Mouse (Mus musculus) MEL (cell line): ENCODE measurements at regions not wholly inside any gene's neighbourhood (a gene's known extent, or its start where the extent isn't known, plus 50 kb on each side); places are given as distances from the start of the nearest gene placed in this dataset.

Experiments
- DNase-seq: peaks from one replicate; pipeline ENCODE4 v3.0.0; 2011; ENCODE audit warnings: low read depth, low spot score
- H3K27ac ChIP-seq: 2 replicates; pipeline ENCODE4 v1.5.1; 2012; ENCODE audit warnings: low read depth, mild to moderate bottlenecking, control low read depth, low read length, moderate library complexity; ENCODE audit not compliant: control insufficient read depth
- H3K27me3 ChIP-seq, 2 experiments: fragments of 150-350 bp in 1 of 2; sonication (generic) in 1 of 2; 2 replicates each; pipeline ENCODE4 v1.6.1; 2012; ENCODE audit warnings: low read length in 2 of 2, mild to moderate bottlenecking in 2 of 2, improper control_type of control experiment in 1 of 2, moderate library complexity in 1 of 2; ENCODE audit not compliant: insufficient read depth in 2 of 2, control insufficient read depth in 1 of 2
- H3K36me3 ChIP-seq, 2 experiments: 2 replicates each; pipeline ENCODE4 v1.6.1; 2012 to 2014; ENCODE audit warnings: low read length in 2 of 2, improper control_type of control experiment in 1 of 2, inconsistent platforms in 1 of 2, mild to moderate bottlenecking in 1 of 2; ENCODE audit not compliant: insufficient read depth in 2 of 2, control insufficient read depth in 1 of 2
- H3K4me1 ChIP-seq, 2 experiments: fragments of 150-350 bp in 1 of 2; sonication (generic) in 1 of 2; 2 replicates each; pipeline ENCODE4 v1.6.1; 2012; ENCODE audit warnings: low read length in 2 of 2, improper control_type of control experiment in 1 of 2, mild to moderate bottlenecking in 1 of 2; ENCODE audit not compliant: insufficient read depth in 2 of 2, control insufficient read depth in 1 of 2
- H3K4me3 ChIP-seq, 2 experiments: fragments of 150-350 bp in 1 of 2; sonication (generic) in 1 of 2; 2 replicates each; pipeline ENCODE4 v1.5.1; 2012; ENCODE audit warnings: low read depth in 2 of 2, low read length in 2 of 2, mild to moderate bottlenecking in 2 of 2, moderate library complexity in 2 of 2, control low read depth in 1 of 2, improper control_type of control experiment in 1 of 2; ENCODE audit not compliant: control insufficient read depth in 1 of 2, insufficient read depth in 1 of 2
- H3K79me2 ChIP-seq: 2 replicates; pipeline ENCODE4 v1.6.1; 2012; ENCODE audit warnings: mild to moderate bottlenecking, low read length, moderate library complexity; ENCODE audit not compliant: control insufficient read depth, poor library complexity, insufficient read depth
- H3K9ac ChIP-seq: 2 replicates; pipeline ENCODE4 v1.6.1; 2012; ENCODE audit warnings: low read depth, mild to moderate bottlenecking, control low read depth, low read length, moderate library complexity; ENCODE audit not compliant: control insufficient read depth, poor library complexity, severe bottlenecking
- H3K9me3 ChIP-seq: fragments of 150-350 bp; sonication (generic); replicated peaks from 2 replicates; pipeline ENCODE4 v1.6.1; 2012; ENCODE audit warnings: mild to moderate bottlenecking, low read length, improper control_type of control experiment, moderate library complexity; ENCODE audit not compliant: insufficient read depth
- BHLHE40 ChIP-seq: IDR thresholded peaks from 2 replicates; pipeline ENCODE4 v1.6.1; 2012; ENCODE audit warnings: low read depth, mild to moderate bottlenecking, inconsistent platforms, low read length, improper control_type of control experiment, borderline replicate concordance
- CHD2 ChIP-seq: IDR thresholded peaks from 2 replicates; pipeline ENCODE4 v1.6.1; 2011; ENCODE audit warnings: low read length, improper control_type of control experiment
- CTCF ChIP-seq, 3 experiments: IDR thresholded peaks in 2 of 3; conservative IDR thresholded peaks in 1 of 3; 2 replicates each; pipeline ENCODE4 v1.5.1; 2011 to 2012; ENCODE audit warnings: low read length in 3 of 3, low read depth in 2 of 3, mild to moderate bottlenecking in 2 of 3, improper control_type of control experiment in 1 of 3, inconsistent platforms in 1 of 3, mixed read lengths in 1 of 3, moderate library complexity in 1 of 3; ENCODE audit not compliant: control insufficient read depth in 1 of 3, insufficient read depth in 1 of 3, poor library complexity in 1 of 3, severe bottlenecking in 1 of 3
- E2F4 ChIP-seq: IDR thresholded peaks from 2 replicates; pipeline ENCODE4 v1.6.1; 2011; ENCODE audit warnings: low read depth, low read length, improper control_type of control experiment, borderline replicate concordance
- EP300 ChIP-seq, 2 experiments: IDR thresholded peaks; 2 replicates each; pipeline ENCODE4 v1.6.1; 2011; ENCODE audit warnings: improper control_type of control experiment in 2 of 2, low read length in 2 of 2, low read depth in 1 of 2, mild to moderate bottlenecking in 1 of 2
- ETS1 ChIP-seq: IDR thresholded peaks from 2 replicates; pipeline ENCODE4 v1.6.1; 2012; ENCODE audit warnings: low read depth, mild to moderate bottlenecking, inconsistent platforms, low read length, improper control_type of control experiment, moderate library complexity
- JUND ChIP-seq: IDR thresholded peaks from 2 replicates; pipeline ENCODE4 v1.6.1; 2011; ENCODE audit warnings: low read depth, mild to moderate bottlenecking, improper control_type of control experiment, low read length
- KAT2A ChIP-seq: conservative IDR thresholded peaks from 2 replicates; pipeline ENCODE4 v1.6.1; 2012; ENCODE audit warnings: low read depth, low read length, improper control_type of control experiment, inconsistent platforms
- MAFK ChIP-seq: IDR thresholded peaks from 2 replicates; pipeline ENCODE4 v1.6.1; 2011; ENCODE audit warnings: low read depth, mild to moderate bottlenecking, low read length, improper control_type of control experiment, borderline replicate concordance
- MAX ChIP-seq: IDR thresholded peaks from 2 replicates; pipeline ENCODE4 v1.6.1; 2011; ENCODE audit warnings: low read length, improper control_type of control experiment
- MAZ ChIP-seq: IDR thresholded peaks from 2 replicates; pipeline ENCODE4 v1.6.1; 2012; ENCODE audit warnings: low read depth, mild to moderate bottlenecking, inconsistent platforms, low read length, improper control_type of control experiment
- MXI1 ChIP-seq: IDR thresholded peaks from 2 replicates; pipeline ENCODE4 v1.6.1; 2011; ENCODE audit warnings: mild to moderate bottlenecking, low read depth, low read length, improper control_type of control experiment
- NELFE ChIP-seq: IDR thresholded peaks from 2 replicates; pipeline ENCODE4 v1.6.1; 2011; ENCODE audit warnings: low read depth, low read length, improper control_type of control experiment
- RAD21 ChIP-seq: IDR thresholded peaks from 2 replicates; pipeline ENCODE4 v1.6.1; 2011; ENCODE audit warnings: mild to moderate bottlenecking, low read depth, low read length, improper control_type of control experiment
- RCOR1 ChIP-seq: IDR thresholded peaks from 2 replicates; pipeline ENCODE4 v1.6.1; 2012; ENCODE audit warnings: low read depth, mild to moderate bottlenecking, inconsistent platforms, low read length, improper control_type of control experiment
- SMC3 ChIP-seq: IDR thresholded peaks from 2 replicates; pipeline ENCODE4 v1.6.1; 2011; ENCODE audit warnings: low read depth, low read length, improper control_type of control experiment
- UBTF ChIP-seq: IDR thresholded peaks from 2 replicates; pipeline ENCODE4 v1.6.1; 2012; ENCODE audit warnings: low read depth, mild to moderate bottlenecking, inconsistent platforms, low read length, improper control_type of control experiment, moderate library complexity, borderline replicate concordance; ENCODE audit not compliant: insufficient read depth
- ZC3H11A ChIP-seq: IDR thresholded peaks from 2 replicates; pipeline ENCODE4 v1.6.1; 2012; ENCODE audit warnings: low read depth, mild to moderate bottlenecking, inconsistent platforms, low read length, improper control_type of control experiment
- ZMIZ1 ChIP-seq: IDR thresholded peaks from 2 replicates; pipeline ENCODE4 v1.6.1; 2012; ENCODE audit warnings: low read depth, mild to moderate bottlenecking, inconsistent platforms, low read length, improper control_type of control experiment, moderate library complexity
- ZNF384 ChIP-seq: IDR thresholded peaks from 2 replicates; pipeline ENCODE4 v1.6.1; 2012; ENCODE audit warnings: low read depth, mild to moderate bottlenecking, inconsistent platforms, low read length, improper control_type of control experiment

GRCm38 (mm10) chr1:157758337-157758736, 251.8 kb downstream of the Sec16b start:
- H3K79me2 ChIP-seq = no peaks in the 10 kb centered on the region
- TF ChIP-seq ZC3H11A = 0 out of 2 replicates have a peak, but pooled peaks have one; percentile 12
- TF ChIP-seq SMC3 = peak; percentile 54
- no peak for TF ChIP-seq NELFE
- no peak for TF ChIP-seq KAT2A
- TF ChIP-seq RAD21 = peak; percentile 51
- TF ChIP-seq CTCF (IDR thresholded peaks at IDR 0.05 in 2 of 3, conservative IDR thresholded peaks at IDR 0.05 in 1 of 3; ENCODE audit: control insufficient read depth in 1 of 3, insufficient read depth in 1 of 3, low read depth in 2 of 3, low read length in 3 of 3, poor library complexity in 1 of 3, severe bottlenecking in 1 of 3) = peak; percentile 50 to 78 (median 56)
- TF ChIP-seq MAZ = no peak
- TF ChIP-seq, all 39 proteins: peak for 4
- DNase-seq = peak; percentile 28

GRCm38 (mm10) chr1:157768201-157768600, 261.7 kb downstream of the Sec16b start:
- Histone ChIP-seq H3K36me3 (no peaks in the 10 kb centered on the region), H3K9ac (no peak overlapping the region), H3K4me1 (no peaks in the 10 kb centered on the region), H3K79me2 (no peaks in the 10 kb centered on the region), H3K9me3 (no peaks in the 10 kb centered on the region), H3K27ac (no peak overlapping the region), H3K4me3 (no peak overlapping the region), H3K27me3 (no peaks in the 10 kb centered on the region)
- peak; percentile 10 for DNase-seq
- TF ChIP-seq BHLHE40 = no peak
- TF ChIP-seq MAFK = no peak
- TF ChIP-seq KAT2A = no peak
- TF ChIP-seq UBTF = no peak
- no peak for TF ChIP-seq ETS1
- TF ChIP-seq ZMIZ1 = no peak
- TF ChIP-seq JUND = no peak
- TF ChIP-seq RAD21 = no peak
- TF ChIP-seq RCOR1 = no peak
- TF ChIP-seq MXI1 = no peak
- no peak for TF ChIP-seq ZNF384
- no peak for TF ChIP-seq E2F4
- TF ChIP-seq EP300 (IDR thresholded peaks at IDR 0.05; ENCODE audit: low read depth in 1 of 2, low read length in 2 of 2) = no peak
- TF ChIP-seq MAX = no peak
- no peak for TF ChIP-seq CHD2
- no peak for TF ChIP-seq NELFE

More at GRCm38 (mm10) chr1:157758337-157758736, 251.8 kb downstream of the Sec16b start:
- no peak overlapping the region for H3K27ac ChIP-seq
- no peak overlapping the region for H3K9ac ChIP-seq
- no peaks in the 10 kb centered on the region for H3K36me3 ChIP-seq
- no peaks in the 10 kb centered on the region for H3K4me1 ChIP-seq
- H3K9me3 ChIP-seq = no peaks in the 10 kb centered on the region
- no peak overlapping the region for H3K4me3 ChIP-seq
- no peaks in the 10 kb centered on the region for H3K27me3 ChIP-seq
